Mouse (Mus musculus): ENCODE results near the gene Abi3.

DNA sequence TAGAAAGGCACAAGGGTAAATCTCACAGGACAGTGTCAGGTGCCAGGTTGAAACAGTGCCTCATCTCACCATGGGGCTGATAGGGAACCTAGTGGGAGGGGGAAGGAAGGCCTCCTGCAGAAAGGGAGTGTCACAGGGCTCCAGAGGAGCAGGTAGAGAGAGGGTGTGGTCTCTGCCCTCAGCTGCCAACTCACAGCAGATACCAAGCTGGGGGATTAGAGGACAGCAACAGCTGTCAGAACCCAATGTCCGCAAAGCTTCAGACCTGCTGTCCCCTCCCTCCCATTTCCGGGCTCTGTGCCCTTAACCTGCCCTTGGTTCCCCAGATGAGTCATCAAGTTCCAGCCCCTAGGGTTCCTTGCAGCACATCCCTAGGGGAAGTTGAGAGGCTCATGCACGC, 36.7 kb downstream of the Abi3 start:
- TF ChIP-seq CTCF (IDR thresholded peaks at IDR 0.05; ENCODE audit: borderline replicate concordance, insufficient read depth, low read length) (no peak), POLR2A (IDR thresholded peaks at IDR 0.05; ENCODE audit: low read depth, low read length) (no peak)
